Mouse (Mus musculus) left cerebral cortex, postnatal 14 days (tissue): Measurements from ENCODE around the gene Pgam1. TPM values are rescaled to one million over a fixed set of nuclear protein-coding genes. Genes with fewer than 3 reads are reported as not detected.
"Not testable (repeated sequence)": the region's sequence is repeated elsewhere in the genome, so short reads cannot be mapped to it uniquely, and the experiment has no call there.

Experiments used
- DNase-seq, 2 experiments: peaks; one replicate each; pipeline ENCODE4 v3.0.0; 2021 to 2022; ENCODE audit warnings: low spot score in 2 of 2, mixed read lengths in 1 of 2
- intact Hi-C: fragments of 180-260 bp; cut with DNase I; formaldehyde crosslinking; loops from one replicate; pipeline ENCODE4 v1.15.1; 2025
- total RNA-seq, 2 experiments: library from RNA; stranded (reverse); gene quantifications; 2 replicates each; pipeline ENCODE4 v1.2.3; 2021

The Pgam1 gene
- total RNA-seq, 2 experiments from 2014 or later: 601 to 606 TPM

DNA sequence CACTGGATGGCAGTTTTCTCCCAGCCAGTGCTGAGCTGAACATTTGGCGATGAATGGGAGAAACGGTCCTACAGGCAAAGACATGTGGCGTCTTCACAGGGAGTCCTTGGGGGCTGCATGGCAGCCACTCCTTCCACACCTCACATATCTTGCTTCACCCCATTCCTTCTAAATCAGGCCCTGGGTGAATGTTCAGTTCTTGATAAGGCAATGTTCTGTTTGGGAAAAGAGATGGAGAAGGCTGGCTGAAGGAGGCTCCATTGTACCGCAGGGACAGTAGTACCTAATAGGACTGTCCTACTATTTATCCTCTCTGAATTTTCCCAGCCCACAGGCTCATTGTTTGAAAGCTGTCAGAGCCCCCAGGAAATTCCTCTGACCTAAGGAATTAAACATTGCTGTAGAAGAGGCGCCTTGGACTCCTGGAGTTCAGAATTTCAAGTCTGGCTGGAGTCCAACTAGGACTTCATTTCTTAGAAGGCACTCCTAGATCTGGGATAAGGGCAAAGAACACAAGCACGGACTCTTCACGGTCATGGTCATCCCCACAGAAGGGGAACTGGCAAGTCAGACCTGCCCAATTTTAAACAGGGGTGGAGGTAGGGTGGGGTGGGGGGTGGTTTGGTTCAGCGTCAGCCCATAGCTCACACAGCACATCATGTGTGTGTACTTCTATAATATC lies 4.5 kb upstream of the Pgam1 start:
- DNase-seq: no peak
- intact Hi-C loops: no loop called here

GRCm38 (mm10) chr19:41908736-41909135 lies 3.0 kb upstream of the Pgam1 start:
- intact Hi-C loops: no loop called here
- DNase-seq: no peak

GRCm38 (mm10) chr19:41910396-41910795 lies 1.3 kb upstream of the Pgam1 start:
- intact Hi-C loops: no loop called here
- DNase-seq: no peak

DNA sequence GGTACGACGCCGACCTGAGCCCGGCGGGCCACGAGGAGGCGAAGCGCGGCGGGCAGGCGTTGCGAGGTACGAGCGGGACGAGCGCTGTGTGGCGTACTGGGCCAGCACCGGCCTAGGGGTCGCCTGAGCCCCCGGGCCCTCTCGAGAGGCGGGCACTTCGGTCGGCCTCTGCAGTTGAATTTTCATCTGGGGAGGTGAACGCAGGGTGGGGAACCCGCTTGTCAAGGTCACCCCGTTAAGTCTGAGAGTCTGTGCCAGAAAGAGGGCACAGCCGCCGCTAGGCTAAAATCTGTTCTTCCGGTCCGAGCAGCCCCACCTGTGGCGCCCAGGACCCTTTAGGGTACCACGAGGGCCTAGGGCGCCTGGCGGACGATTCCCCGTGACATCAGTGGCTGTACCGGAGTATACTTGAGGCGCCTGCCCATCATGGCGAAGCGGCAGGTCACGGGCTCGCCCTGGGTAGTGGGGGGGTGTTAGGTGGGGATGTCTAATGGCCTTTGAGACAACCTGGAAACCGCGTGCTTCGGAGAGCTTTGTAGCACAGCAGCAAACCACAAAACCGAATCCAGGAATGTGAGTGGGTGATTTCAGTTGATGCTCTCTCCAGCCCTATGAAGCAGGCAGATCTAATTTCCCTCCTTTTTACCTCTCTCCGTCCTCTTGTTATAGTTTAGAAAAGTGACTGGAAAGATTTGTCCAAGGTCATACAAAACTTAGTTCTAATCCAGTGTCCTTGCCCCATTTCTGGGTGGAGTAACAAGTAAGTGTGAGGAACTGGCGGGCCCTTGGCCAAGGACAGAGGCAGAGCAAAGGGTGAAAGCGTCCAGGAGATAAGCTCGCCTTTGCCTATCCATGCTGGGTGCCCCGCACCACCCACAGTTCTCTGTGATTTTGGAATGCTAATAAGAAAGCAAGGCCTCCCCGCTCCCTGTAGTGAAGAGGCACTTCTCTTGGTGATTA lies 678 bp downstream of the Pgam1 start:
- DNase-seq: peak in 1 of 2 experiments; percentile 20
- intact Hi-C loops: no loop called here

DNA sequence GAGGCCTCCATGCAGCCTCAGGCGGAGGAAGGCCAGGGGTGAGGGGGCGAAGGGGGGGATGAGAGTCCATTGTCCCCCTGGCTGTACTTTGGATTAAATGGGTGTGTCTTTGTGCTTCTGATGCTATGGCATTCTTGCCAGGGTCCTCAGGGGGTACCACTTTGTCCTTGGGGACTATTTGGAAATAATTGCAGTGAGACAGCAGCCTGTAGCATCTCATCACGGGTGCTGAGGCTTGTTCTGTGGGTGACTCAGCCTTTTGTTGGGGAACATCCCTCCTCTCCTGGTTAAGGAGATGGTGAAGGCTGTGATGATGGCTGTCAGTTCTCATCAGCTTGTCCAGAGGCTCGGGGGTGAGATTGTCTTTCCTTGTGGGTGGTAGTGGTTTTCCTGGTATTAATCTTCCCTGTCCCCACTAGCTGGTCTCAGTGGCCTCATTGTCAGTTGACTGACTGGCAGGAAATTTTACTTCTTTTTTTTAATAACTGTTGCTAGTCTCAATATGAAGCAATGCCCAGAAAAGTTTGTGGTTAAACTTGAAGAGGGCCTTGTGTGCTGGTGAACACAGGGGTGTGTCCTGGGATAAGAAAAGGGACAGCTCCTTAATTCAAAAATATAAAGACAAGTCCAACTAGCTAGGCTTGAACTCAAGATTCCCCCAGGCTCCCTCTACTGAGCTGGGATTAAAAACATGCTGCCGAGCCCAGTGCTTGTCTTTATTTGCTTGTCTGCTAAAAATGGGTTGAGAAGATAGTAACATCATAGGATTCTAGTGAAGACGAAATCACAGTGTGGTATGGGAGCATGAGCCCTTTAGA lies 2.3 kb downstream of the Pgam1 start:
- intact Hi-C loops: no loop called here
- no peak for DNase-seq

GRCm38 (mm10) chr19:41914592-41914882 lies 2.8 kb downstream of the Pgam1 start:
- DNase-seq, intact Hi-C loops: not testable (repeated sequence)

- no peak for DNase-seq
- intact Hi-C loops: no loop called here
Measured at GRCm38 (mm10) chr19:41915294-41915693, 3.6 kb downstream of the Pgam1 start.

GRCm38 (mm10) chr19:41916853-41917252 lies 5.1 kb downstream of the Pgam1 start:
- intact Hi-C loops: no loop called here
- no peak for DNase-seq

DNA sequence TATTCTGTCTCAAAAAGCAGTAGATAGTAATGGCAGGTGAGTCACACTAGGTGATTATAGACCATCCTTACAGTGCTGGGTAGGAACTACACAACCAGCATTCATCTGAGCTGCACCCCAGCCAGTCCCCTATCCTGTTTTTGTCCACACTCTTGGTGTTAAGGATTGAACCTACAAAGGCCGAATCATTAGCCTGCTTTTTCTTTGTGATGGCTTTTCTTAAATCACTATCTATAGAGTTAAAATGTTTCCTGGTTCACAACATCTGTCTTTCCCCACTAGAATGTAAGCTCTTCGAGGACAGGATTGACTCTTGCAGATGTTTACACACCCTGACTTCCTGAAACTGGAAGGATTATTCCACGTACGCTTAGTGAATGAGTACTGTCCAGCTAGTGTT lies 7.7 kb downstream of the Pgam1 start:
- intact Hi-C loops: no loop called here
- no peak for DNase-seq

DNA sequence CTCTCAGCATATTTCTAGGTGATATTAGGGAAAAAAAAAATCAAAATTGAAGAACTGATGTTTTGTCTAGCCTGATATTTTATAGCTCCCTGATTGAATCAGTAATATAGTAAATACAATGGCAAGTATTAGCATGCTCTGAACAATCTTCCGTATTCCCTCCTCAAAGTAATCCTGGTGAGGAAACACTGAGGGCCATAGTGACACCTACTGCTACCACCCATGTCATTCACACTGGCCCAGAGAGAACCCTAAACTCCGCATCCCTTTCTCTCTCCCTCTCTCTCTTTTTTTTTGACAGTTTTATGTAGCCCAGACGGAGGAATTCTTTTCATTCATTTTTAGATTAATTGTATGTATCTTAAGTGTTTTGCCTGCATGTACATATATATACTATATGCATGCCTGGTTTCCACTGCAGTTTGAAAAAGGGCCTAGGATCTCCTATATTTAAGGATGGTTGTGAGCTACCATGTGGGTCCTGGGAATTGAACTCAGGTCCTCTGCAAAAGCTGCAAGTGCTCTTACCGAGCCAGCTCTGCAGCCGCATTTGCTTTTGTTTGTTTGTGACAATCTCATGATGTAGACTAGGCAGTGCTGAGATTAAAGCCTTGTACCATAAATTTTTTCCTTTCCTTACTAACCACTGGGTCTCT lies 8.8 kb downstream of the Pgam1 start:
- intact Hi-C loops: no loop called here
- DNase-seq: no peak

DNA sequence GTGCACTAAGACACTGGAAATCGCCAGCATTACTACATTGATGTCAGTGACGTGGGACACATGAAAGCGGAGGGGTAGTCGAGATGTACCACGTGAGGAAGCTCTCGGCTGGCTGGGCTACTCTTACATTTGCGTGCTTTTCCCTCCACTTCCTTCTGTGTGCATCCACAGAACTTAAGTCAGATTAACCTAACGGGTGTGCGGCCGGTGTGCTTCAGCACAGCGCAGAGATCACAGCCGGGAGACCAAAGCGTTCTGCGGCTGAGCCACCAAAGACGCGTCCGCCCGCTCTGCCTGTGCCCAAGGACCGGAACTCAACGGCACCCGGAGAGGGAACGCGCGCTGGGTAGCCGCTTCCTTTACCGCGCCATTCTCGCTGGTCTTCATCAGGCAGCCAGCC lies 21.0 kb downstream of the Pgam1 start:
- peak; percentile 26 to 49 for DNase-seq
- intact Hi-C loops: no loop called here

DNA sequence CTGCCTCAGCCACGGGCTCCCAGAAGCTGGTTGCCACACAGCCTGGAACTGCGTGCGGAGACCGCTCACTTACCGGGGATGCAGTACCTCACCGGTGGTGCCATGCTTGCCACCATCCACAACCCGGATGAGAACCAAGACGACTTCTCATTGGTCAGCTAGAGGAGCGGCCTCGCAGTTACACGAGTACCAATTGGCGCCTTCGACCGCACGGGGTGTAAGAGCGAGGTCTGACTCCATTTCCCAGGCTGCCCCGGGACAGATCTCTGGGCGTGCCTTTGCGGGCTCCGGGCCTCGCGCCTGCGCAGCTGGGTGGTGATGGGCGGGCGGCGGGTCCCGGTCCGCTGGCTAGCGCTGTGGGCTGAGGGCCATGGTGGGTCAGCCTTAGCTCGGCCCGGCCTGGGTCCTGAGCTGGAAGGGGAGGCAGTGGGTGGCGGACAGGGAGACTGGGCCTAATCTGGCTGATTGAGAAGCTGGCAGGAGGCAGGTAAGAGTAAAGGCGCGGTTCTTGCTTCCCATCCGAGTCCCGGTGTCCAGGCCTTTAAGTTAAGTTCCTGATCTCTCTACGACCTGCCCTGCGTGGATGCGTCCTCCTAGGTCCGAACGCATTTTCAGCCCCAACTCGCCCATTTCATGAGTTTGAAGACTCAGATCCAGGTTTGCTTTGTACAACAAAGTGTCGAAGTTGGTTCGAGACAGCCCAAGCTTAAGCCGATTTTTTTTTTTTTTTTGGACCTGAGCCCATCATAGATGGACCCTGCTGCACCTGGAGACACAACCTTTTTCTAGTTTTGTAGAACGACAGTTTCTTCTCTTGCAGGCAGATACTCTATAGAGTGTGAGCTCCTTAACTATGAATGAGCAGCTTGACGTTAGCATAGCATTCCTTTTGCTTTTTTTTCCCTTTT lies 21.7 kb downstream of the Pgam1 start, which contains the start of the genes Exosc1 and Zdhhc16:
TSS of gene Exosc1 (minus strand) at position 245 of the 908 bp plus-strand sequence.
TSS of gene Zdhhc16 (plus strand) at position 302 of the 908 bp plus-strand sequence.
- peak; percentile 99 for DNase-seq
- intact Hi-C loops: no loop called here

DNA sequence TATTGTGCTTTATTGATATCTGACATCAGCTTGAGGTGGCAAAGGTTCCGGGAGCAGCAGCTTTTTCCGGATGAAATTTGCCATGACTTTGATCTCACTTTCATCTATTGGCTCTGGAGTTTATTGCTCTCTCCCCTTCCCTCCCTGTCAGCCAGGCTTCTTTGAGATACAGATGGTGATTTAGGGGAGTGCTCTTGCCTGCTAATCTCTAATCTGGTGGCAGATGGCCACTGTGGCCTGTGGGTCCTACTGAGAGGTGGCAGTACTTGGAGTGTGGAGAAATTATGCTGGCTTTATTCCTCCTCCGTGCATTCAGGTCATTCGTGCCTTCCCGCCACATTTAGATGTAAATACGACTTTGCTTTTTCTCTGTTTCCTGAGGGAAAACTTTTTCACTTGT lies 22.4 kb downstream of the Pgam1 start:
- intact Hi-C loops: no loop called here
- no peak for DNase-seq

- DNase-seq: no peak
- intact Hi-C loops: no loop called here
Measured at GRCm38 (mm10) chr19:41935921-41936320, 24.2 kb downstream of the Pgam1 start.

GRCm38 (mm10) chr19:41938539-41938938 lies 26.8 kb downstream of the Pgam1 start:
- intact Hi-C loops: no loop called here

DNA sequence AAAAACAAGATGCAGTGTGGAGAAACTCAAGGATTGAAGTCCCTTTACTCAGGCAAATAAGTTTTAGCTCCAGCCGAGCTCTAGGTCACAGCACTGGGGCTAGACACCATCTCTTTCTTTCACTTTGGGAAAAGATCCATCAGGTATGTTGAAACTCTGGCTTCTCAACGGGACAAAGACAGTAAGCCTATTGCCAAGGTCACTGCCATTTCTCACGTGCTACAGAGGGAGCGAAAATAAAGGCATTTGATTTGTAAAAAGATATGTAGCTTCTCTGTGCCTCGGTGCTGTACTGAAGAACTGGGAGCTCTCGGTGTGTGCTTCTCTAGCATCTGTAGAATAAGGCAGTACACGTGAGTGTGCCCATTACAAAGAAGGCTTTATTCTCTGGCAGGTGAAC lies 32.1 kb downstream of the Pgam1 start:
- DNase-seq: no peak
- intact Hi-C loops: no loop called here

More at GRCm38 (mm10) chr19:41938539-41938938, 26.8 kb downstream of the Pgam1 start:
- DNase-seq: no peak

DNA sequence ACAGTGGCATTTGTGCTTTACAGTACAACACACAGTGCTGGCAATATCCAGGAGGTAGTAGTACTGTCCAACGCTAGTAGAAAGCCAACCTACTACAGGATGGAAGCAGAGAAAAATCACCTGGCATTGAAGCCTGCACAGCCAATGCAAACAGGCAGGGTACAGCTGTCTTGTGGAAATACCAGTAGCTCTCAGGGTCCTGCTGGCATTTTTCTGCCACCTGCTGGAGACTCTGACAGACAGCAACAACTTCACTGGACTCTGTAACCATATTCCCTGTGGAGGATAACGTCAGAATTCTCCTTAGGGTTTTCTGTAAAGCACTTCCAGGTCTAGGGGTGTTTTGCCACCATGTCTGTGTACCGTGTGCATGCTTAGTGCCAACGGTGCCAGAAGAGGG lies 40.6 kb downstream of the Pgam1 start:
- intact Hi-C loops: loop anchor here (5.0 kb wide), 1 partner anchor 75 kb away; no protein-coding TSS in a partner anchor

DNA sequence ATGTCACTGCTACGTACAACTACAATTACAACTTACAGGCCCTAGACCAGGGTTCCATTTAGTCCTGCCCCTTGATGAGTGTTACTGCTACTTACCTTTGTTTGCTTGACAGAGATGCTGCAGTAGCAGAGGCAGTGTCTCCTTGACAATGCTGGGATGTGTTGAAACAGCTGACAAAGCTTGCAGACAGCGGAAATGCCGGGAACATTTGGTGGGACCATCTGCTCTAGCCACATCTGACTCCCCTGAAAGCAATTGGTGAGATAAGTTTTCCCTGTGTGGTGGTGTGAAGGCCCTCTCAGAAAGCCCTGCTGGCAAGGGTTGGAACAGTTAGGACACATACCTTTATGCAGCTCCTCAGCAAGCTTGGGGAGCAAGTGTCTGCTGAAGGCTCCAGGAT lies 41.9 kb downstream of the Pgam1 start:
- intact Hi-C loops: loop anchor here (5.0 kb wide), 1 partner anchor 74 kb away; no protein-coding TSS in a partner anchor
- DNase-seq: peak; percentile 18 to 24

More for the DNA sequence above, 40.6 kb downstream of the Pgam1 start:
- peak; percentile 28 to 55 for DNase-seq
